Mouse (Mus musculus) liver, embryonic 16.5 days (tissue): ENCODE results near the gene Nt5e. TPM values are rescaled to one million over a fixed set of nuclear protein-coding genes. Genes with fewer than 3 reads are reported as not detected.
"Not testable (repeated sequence)": the region's sequence is repeated elsewhere in the genome, so short reads cannot be mapped to it uniquely, and the experiment has no call there.

Source experiments
- ATAC-seq: fragments of 200-750 bp; cut with Nextera tagmentation; 2 replicates; pipeline ENCODE4 v1.8.0; 2017; ENCODE audit warnings: low read depth, mild to moderate bottlenecking, moderate number of reproducible peaks, moderate library complexity
- H3K27ac ChIP-seq: fragments of 300-500 bp; sonication (generic); 2 replicates; pipeline ENCODE4 v1.5.1; 2014; ENCODE audit warnings: mild to moderate bottlenecking, low read length
- H3K27me3 ChIP-seq: fragments of 300-500 bp; sonication (generic); 2 replicates; pipeline ENCODE4 v1.6.1; 2014; ENCODE audit warnings: low read depth, low read length, mixed read lengths; ENCODE audit not compliant: control insufficient read depth, insufficient read depth
- H3K36me3 ChIP-seq: fragments of 300-500 bp; sonication (generic); 2 replicates; pipeline ENCODE4 v1.6.1; 2014; ENCODE audit warnings: mild to moderate bottlenecking; ENCODE audit not compliant: control insufficient read depth, insufficient read depth
- H3K4me1 ChIP-seq: fragments of 300-500 bp; sonication (generic); 2 replicates; pipeline ENCODE4 v1.6.1; 2014; ENCODE audit warnings: low read depth, low read length, mixed read lengths; ENCODE audit not compliant: control insufficient read depth
- H3K4me2 ChIP-seq: fragments of 300-500 bp; sonication (generic); 2 replicates; pipeline ENCODE4 v1.6.1; 2014; ENCODE audit warnings: low read depth, low read length, mixed read lengths
- H3K4me3 ChIP-seq: fragments of 300-500 bp; sonication (generic); 2 replicates; pipeline ENCODE4 v1.5.1; 2014; ENCODE audit warnings: low read depth, mild to moderate bottlenecking, low read length
- H3K9ac ChIP-seq: fragments of 300-500 bp; sonication (generic); 2 replicates; pipeline ENCODE4 v1.6.1; 2014; ENCODE audit warnings: low read depth, low read length
- H3K9me3 ChIP-seq: fragments of 300-500 bp; sonication (generic); replicated peaks from 2 replicates; pipeline ENCODE4 v1.6.1; 2016; ENCODE audit warnings: low read length; ENCODE audit not compliant: control insufficient read depth
- WGBS: fragments of 180-500 bp; shearing (Covaris S2); extraction: QIAGEN DNeasy Blood & Tissue Kit; methylation state at CpG from one replicate; pipeline ENCODE4 v1.1.7; 2014; ENCODE audit not compliant: insufficient replicate concordance; 5-methylcytosine and 5-hydroxymethylcytosine counted together
- polyA plus RNA-seq: library from polyadenylated mRNA; unstranded; fragments of >200 nt; fragmentation: Nextera tagmentation; extraction: Ambion mirVana; gene quantifications from 2 replicates; pipeline ENCODE4 v1.2.1, GENCODE M21; 2015

Gene Nt5e
- 11.6 and 12.0 TPM in 2 replicates for polyA plus RNA-seq

GRCm38 (mm10) chr9:88326930-88327901, at the start of gene Nt5e:
TSS of gene Nt5e (plus strand) at chr9:88327197.
- WGBS, result 2% methylated on average over 65 of the region's 66 CpGs
- no peaks in the 10 kb centered on the region for H3K4me1 ChIP-seq
- H3K27ac ChIP-seq, result 0 out of 2 replicates have a peak within 1 kb of the TSS, but pooled peaks have one; percentile 24
- ATAC-seq, result peak; percentile 92
- H3K27me3 ChIP-seq, result peaks cover 26% of the 10 kb centered on the region
- no peaks in the 10 kb centered on the region for H3K36me3 ChIP-seq
- peak within 1 kb of the TSS; percentile 56 for H3K4me3 ChIP-seq
- no peaks in the 10 kb centered on the region for H3K9me3 ChIP-seq
- H3K9ac ChIP-seq, result peak within 1 kb of the TSS; percentile 34
- peak within 1 kb of the TSS; percentile 62 for H3K4me2 ChIP-seq

GRCm38 (mm10) chr9:88277588-88277987, 49.4 kb upstream of the Nt5e start:
- Histone ChIP-seq H3K4me1 (no peaks in the 10 kb centered on the region), H3K9me3 (no peaks in the 10 kb centered on the region), H3K27me3 (no peaks in the 10 kb centered on the region), H3K4me3 (no peak overlapping the region), H3K4me2 (no peak overlapping the region), H3K36me3 (no peaks in the 10 kb centered on the region), H3K9ac (no peak overlapping the region), H3K27ac (no peak overlapping the region)
- ATAC-seq, result no peak
- WGBS, result 44% methylated on average over 4 of the region's 4 CpGs

- H3K36me3 ChIP-seq, result no peaks in the 10 kb centered on the region
- no peaks in the 10 kb centered on the region for H3K27me3 ChIP-seq
- no peaks in the 10 kb centered on the region for H3K4me1 ChIP-seq
- no peak for ATAC-seq
- H3K27ac ChIP-seq, result no peak overlapping the region
- H3K9ac ChIP-seq, result no peak overlapping the region
- no peaks in the 10 kb centered on the region for H3K9me3 ChIP-seq
- no peak overlapping the region for H3K4me3 ChIP-seq
- WGBS, result 62% methylated on average over 2 of the region's 2 CpGs
- H3K4me2 ChIP-seq, result no peak overlapping the region
Measured at GRCm38 (mm10) chr9:88279728-88280127, 47.3 kb upstream of the Nt5e start.

- Histone ChIP-seq H3K4me3 (no peak overlapping the region), H3K4me2 (no peak overlapping the region), H3K9ac (no peak overlapping the region), H3K27me3 (no peaks in the 10 kb centered on the region), H3K27ac (no peak overlapping the region), H3K9me3 (no peaks in the 10 kb centered on the region), H3K36me3 (no peaks in the 10 kb centered on the region), H3K4me1 (no peaks in the 10 kb centered on the region)
- ATAC-seq, result no peak
- WGBS, result 59% methylated on average over 7 of the region's 7 CpGs
Measured at GRCm38 (mm10) chr9:88289568-88290168, 37.3 kb upstream of the Nt5e start.

GRCm38 (mm10) chr9:88292836-88293370, 34.1 kb upstream of the Nt5e start:
- H3K9me3 ChIP-seq, result no peaks in the 10 kb centered on the region
- no peak overlapping the region for H3K4me2 ChIP-seq
- H3K4me3 ChIP-seq, result no peak overlapping the region
- no peaks in the 10 kb centered on the region for H3K36me3 ChIP-seq
- WGBS, result 64% methylated on average over 2 of the region's 2 CpGs
- no peak overlapping the region for H3K27ac ChIP-seq
- ATAC-seq, result no peak
- no peaks in the 10 kb centered on the region for H3K27me3 ChIP-seq
- no peak overlapping the region for H3K9ac ChIP-seq
- H3K4me1 ChIP-seq, result no peaks in the 10 kb centered on the region

GRCm38 (mm10) chr9:88295798-88296197, 31.2 kb upstream of the Nt5e start:
- Histone ChIP-seq H3K4me2 (no peak overlapping the region), H3K4me3 (no peak overlapping the region), H3K27ac (no peak overlapping the region), H3K36me3 (no peaks in the 10 kb centered on the region), H3K27me3 (no peaks in the 10 kb centered on the region), H3K9me3 (no peaks in the 10 kb centered on the region), H3K4me1 (no peaks in the 10 kb centered on the region), H3K9ac (no peak overlapping the region)
- 54% methylated on average over 4 of the region's 4 CpGs for WGBS
- ATAC-seq, result no peak

GRCm38 (mm10) chr9:88296321-88296720, 30.7 kb upstream of the Nt5e start:
- H3K4me1 ChIP-seq, result no peaks in the 10 kb centered on the region
- no peak overlapping the region for H3K9ac ChIP-seq
- ATAC-seq, result no peak
- no peaks in the 10 kb centered on the region for H3K9me3 ChIP-seq
- H3K4me2 ChIP-seq, result no peak overlapping the region
- no peaks in the 10 kb centered on the region for H3K36me3 ChIP-seq
- no peaks in the 10 kb centered on the region for H3K27me3 ChIP-seq
- no peak overlapping the region for H3K4me3 ChIP-seq
- no peak overlapping the region for H3K27ac ChIP-seq
- 34% methylated on average over 5 of the region's 5 CpGs for WGBS

GRCm38 (mm10) chr9:88297244-88297643, 29.8 kb upstream of the Nt5e start:
- H3K27me3 ChIP-seq, H3K4me3 ChIP-seq, ATAC-seq, H3K4me2 ChIP-seq, H3K4me1 ChIP-seq, H3K27ac ChIP-seq, H3K9me3 ChIP-seq, H3K9ac ChIP-seq, H3K36me3 ChIP-seq: not testable (repeated sequence)
- 62% methylated on average over 3 of the region's 3 CpGs for WGBS
